Mouse (Mus musculus) hindbrain, embryonic 12.5 days (tissue): ENCODE data around the gene Stard3. TPM values are rescaled to one million over a fixed set of nuclear protein-coding genes. Genes with fewer than 3 reads are reported as not detected.
"Not testable (repeated sequence)": the region's sequence is repeated elsewhere in the genome, so short reads cannot be mapped to it uniquely, and the experiment has no call there.

ENCODE experiments used
- ATAC-seq: fragments of 200-750 bp; cut with Nextera tagmentation; 2 replicates; pipeline ENCODE4 v1.8.0; 2017; ENCODE audit warnings: moderate TSS enrichment; ENCODE audit not compliant: low FRiP score
- H3K27ac ChIP-seq: fragments of 300-500 bp; sonication (generic); 2 replicates; pipeline ENCODE4 v1.5.1; 2016; ENCODE audit warnings: mild to moderate bottlenecking
- H3K27me3 ChIP-seq: fragments of 300-500 bp; sonication (generic); 2 replicates; pipeline ENCODE4 v1.6.1; 2016; ENCODE audit warnings: mild to moderate bottlenecking
- H3K36me3 ChIP-seq: fragments of 300-500 bp; sonication (generic); 2 replicates; pipeline ENCODE4 v1.6.1; 2016; ENCODE audit warnings: mild to moderate bottlenecking
- H3K4me1 ChIP-seq: fragments of 300-500 bp; sonication (generic); 2 replicates; pipeline ENCODE4 v1.6.1; 2016
- H3K4me2 ChIP-seq: fragments of 300-500 bp; sonication (generic); replicated peaks from 2 replicates; pipeline ENCODE4 v1.6.1; 2016; ENCODE audit warnings: mild to moderate bottlenecking
- H3K4me3 ChIP-seq: fragments of 300-500 bp; sonication (generic); 2 replicates; pipeline ENCODE4 v1.5.1; 2016; ENCODE audit warnings: mild to moderate bottlenecking
- H3K9ac ChIP-seq: fragments of 300-500 bp; sonication (generic); 2 replicates; pipeline ENCODE4 v1.6.1; 2016; ENCODE audit warnings: mild to moderate bottlenecking, moderate library complexity
- H3K9me3 ChIP-seq: fragments of 300-500 bp; sonication (generic); replicated peaks from 2 replicates; pipeline ENCODE4 v1.6.1; 2016; ENCODE audit warnings: mild to moderate bottlenecking
- WGBS: fragments of 180-500 bp; shearing (Covaris S2); methylation state at CpG from one replicate; pipeline ENCODE4 v1.1.7; 2016; 5-methylcytosine and 5-hydroxymethylcytosine counted together
- polyA plus RNA-seq: library from polyadenylated mRNA; unstranded; fragments of >200 nt; fragmentation: Nextera tagmentation; extraction: Ambion mirVana; gene quantifications from 2 replicates; pipeline ENCODE4 v1.2.1, GENCODE M21; 2016

The Stard3 gene
- polyA plus RNA-seq, 1 experiment from 2014 or later: 50.0 TPM

DNA sequence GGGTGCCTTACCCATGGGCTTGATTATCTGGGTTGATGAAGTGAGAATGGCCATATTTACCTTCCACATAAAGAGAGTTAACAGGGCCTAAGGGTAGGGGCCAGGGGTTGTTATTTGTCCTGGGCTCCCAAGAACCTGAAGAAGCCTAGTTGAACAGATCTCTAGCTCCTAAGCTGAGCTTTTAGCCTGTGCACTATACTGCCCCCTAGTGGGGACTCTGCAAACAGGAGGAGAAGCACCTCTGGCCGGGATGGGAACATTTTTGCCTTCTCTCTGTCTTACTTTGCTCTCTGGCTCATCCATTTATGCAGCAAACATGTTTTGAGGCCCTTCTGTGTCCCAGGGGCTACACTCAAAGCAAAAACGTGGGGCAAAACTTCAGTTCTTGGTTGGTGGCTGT is 14.2 kb downstream of the Stard3 start:
- Histone ChIP-seq H3K36me3 (peaks cover 28% of the 10 kb centered on the region), H3K27me3 (no peaks in the 10 kb centered on the region), H3K4me3 (no peak overlapping the region), H3K4me1 (peaks cover 27% of the 10 kb centered on the region), H3K4me2 (peak overlapping the region; percentile 39), H3K9me3 (no peaks in the 10 kb centered on the region), H3K9ac (no peak overlapping the region), H3K27ac (peak overlapping the region; percentile 75; the same call in 1 of the 2 replicates)
- no peak for ATAC-seq
- WGBS: 7% methylated on average over 2 of the region's 2 CpGs

- peaks cover 36% of the 10 kb centered on the region for H3K36me3 ChIP-seq
- H3K4me2 ChIP-seq: no peak overlapping the region
- H3K9ac ChIP-seq: no peak overlapping the region
- H3K27ac ChIP-seq: no peak overlapping the region
- WGBS: 90% methylated on average over 6 of the region's 6 CpGs
- no peak for ATAC-seq
- no peaks in the 10 kb centered on the region for H3K9me3 ChIP-seq
- H3K27me3 ChIP-seq: no peaks in the 10 kb centered on the region
- H3K4me1 ChIP-seq: peaks cover 27% of the 10 kb centered on the region
- H3K4me3 ChIP-seq: no peak overlapping the region
Observed at GRCm38 (mm10) chr11:98373244-98373643, 15.1 kb downstream of the Stard3 start.

DNA sequence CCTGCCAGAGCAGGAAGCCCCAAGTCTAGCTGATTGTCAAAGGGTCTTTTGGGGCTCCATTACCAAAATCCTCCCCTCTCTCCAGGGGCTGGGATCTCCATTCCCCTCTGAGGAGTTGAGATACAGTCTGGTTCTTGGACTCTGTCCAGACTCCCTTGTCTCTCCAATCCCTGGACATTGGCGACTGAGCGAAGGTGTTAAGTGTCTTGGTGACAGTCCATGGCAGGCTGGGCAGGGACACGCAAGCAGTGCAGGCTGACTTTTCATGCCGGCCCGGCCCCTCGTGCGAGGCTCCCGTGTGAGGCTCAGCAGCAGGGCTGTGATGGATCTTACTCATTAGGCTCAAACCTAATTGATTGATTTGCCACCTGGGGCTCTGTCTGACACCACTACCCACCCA is 16.1 kb downstream of the Stard3 start:
- Histone ChIP-seq H3K27ac (no peak overlapping the region), H3K4me2 (no peak overlapping the region), H3K36me3 (peaks cover 46% of the 10 kb centered on the region), H3K4me1 (peaks cover 27% of the 10 kb centered on the region), H3K27me3 (no peaks in the 10 kb centered on the region), H3K9me3 (no peaks in the 10 kb centered on the region), H3K4me3 (no peak overlapping the region), H3K9ac (no peak overlapping the region)
- 69% methylated on average over 8 of the region's 8 CpGs for WGBS
- no peak for ATAC-seq

DNA sequence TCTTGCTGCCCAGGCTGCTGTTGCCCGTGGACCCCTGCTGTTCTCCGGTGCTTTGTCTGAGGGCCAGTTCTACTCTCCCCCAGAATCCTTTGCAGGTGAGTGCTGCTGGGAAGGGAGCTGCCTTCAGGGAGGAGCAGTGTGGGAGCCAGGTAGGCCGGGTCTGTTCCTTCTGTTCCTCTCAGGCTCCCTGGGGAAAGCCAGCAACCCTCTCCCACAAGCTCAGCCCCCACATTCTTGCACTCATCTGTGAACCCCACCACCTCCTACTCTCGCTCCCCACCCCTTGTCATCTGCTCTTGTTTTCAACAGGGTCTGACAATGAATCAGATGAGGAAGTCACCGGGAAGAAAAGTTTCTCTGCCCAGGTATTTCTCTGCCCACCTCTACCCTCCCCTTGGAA is 18.6 kb downstream of the Stard3 start:
- Histone ChIP-seq H3K27ac (no peak overlapping the region), H3K9me3 (no peaks in the 10 kb centered on the region), H3K9ac (no peak overlapping the region), H3K36me3 (peaks cover 64% of the 10 kb centered on the region), H3K4me2 (no peak overlapping the region), H3K27me3 (no peaks in the 10 kb centered on the region), H3K4me3 (no peak overlapping the region), H3K4me1 (peaks cover 15% of the 10 kb centered on the region)
- 70% methylated on average over 5 of the region's 5 CpGs for WGBS
- no peak for ATAC-seq

DNA sequence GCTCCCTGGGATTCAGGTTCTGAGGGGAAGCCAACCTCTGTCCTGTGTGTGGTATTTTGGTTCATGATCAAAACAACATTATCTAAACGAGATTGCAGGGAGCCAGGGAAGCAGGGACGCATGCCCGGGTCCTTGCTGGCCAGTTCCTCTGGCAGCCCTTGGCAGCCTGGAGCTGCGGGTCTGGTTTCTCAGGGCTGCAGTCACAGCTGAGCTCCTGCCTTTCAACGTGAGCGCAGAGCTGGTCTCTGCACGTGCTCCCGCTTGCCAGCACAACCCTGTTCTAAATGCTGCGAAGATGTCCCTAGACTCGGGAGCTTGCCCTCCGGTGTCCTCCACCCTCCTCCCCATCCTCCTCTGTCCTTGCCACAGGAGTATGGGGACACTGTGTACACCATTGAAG is 19.6 kb downstream of the Stard3 start:
- Histone ChIP-seq H3K27ac (no peak overlapping the region), H3K4me3 (no peak overlapping the region), H3K4me1 (peaks cover 5% of the 10 kb centered on the region; the same call in 1 of the 2 replicates), H3K9me3 (no peaks in the 10 kb centered on the region), H3K27me3 (no peaks in the 10 kb centered on the region), H3K9ac (no peak overlapping the region), H3K36me3 (peaks cover 64% of the 10 kb centered on the region), H3K4me2 (no peak overlapping the region)
- 90% methylated on average over 11 of the region's 11 CpGs for WGBS
- no peak for ATAC-seq

DNA sequence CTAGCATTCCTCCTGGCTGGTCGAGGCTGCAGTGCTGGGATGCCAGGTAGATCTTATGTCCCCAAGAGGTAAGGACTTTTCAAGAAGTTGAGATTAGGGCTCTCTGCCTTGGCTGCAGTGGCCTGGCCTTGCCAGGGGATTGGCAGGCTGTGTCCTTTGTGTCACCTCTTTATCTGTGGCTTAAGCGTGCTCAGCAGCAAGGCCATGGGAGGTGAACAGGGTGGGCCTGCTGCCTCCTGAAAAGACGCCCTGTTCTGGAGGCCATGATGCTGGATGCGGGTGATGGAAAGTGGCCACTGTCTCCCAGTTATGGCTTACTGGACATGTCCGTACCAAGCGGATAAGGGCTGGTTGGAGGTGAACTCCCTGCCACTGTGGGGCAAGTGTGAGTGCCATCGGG is 21.2 kb downstream of the Stard3 start:
- peaks cover 9% of the 10 kb centered on the region for H3K27me3 ChIP-seq
- WGBS: 92% methylated on average over 7 of the region's 7 CpGs
- no peak overlapping the region for H3K4me2 ChIP-seq
- H3K4me3 ChIP-seq: no peak overlapping the region
- H3K27ac ChIP-seq: no peak overlapping the region
- H3K4me1 ChIP-seq: 0 out of 2 replicates have a peak, but pooled peaks cover 1% of the 10 kb centered on the region
- ATAC-seq: no peak
- 0 out of 2 replicates have a peak overlapping the region, but pooled peaks have one; percentile 13 for H3K9ac ChIP-seq
- peaks cover 64% of the 10 kb centered on the region for H3K36me3 ChIP-seq
- H3K9me3 ChIP-seq: no peaks in the 10 kb centered on the region

DNA sequence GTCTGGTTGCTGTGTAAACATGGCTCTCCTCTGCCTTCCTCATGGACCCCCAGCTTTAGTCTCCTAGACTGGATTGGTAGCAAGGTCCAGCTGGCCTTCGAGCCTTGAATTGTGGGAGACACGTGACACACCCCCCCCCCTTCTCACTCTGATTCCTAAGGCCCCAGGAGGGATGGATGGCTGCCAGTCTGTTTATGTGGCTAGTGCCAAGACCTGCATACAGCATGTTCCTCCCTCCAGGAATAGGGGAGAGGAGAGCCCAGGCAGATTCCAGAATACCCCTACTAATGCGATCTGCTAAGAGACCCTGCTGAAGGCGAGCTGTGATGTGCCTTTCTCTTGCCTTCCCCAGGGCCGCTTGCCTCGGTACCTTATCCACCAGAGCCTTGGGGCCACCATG is 21.9 kb downstream of the Stard3 start:
- Histone ChIP-seq H3K9ac (0 out of 2 replicates have a peak overlapping the region, but pooled peaks have one; percentile 13), H3K27me3 (peaks cover 17% of the 10 kb centered on the region), H3K4me1 (0 out of 2 replicates have a peak, but pooled peaks cover 4% of the 10 kb centered on the region), H3K27ac (no peak overlapping the region), H3K9me3 (no peaks in the 10 kb centered on the region), H3K36me3 (peaks cover 59% of the 10 kb centered on the region), H3K4me3 (no peak overlapping the region), H3K4me2 (no peak overlapping the region)
- 85% methylated on average over 6 of the region's 6 CpGs for WGBS
- no peak for ATAC-seq

DNA sequence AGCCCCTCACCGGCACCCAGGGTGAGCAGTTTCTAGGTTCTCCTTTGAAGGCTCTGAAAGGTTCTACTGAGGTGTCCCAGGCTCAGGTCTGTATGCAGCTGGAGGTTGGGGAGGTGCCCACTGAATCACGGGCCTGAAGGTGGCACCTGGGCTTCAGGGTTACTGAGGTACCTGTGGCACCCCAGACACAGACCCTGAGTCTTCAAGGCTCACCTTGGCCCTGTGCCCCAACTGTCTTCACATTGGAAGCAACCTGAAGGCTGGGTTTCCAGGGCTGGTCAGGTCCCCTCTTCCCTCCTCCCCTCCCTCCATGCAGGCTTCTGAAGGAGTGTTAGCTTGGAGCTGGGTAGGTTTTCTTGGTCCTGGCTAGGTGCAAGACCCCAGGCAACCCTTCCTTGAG is 23.5 kb downstream of the Stard3 start:
- no peak overlapping the region for H3K27ac ChIP-seq
- peaks cover 44% of the 10 kb centered on the region for H3K36me3 ChIP-seq
- no peaks in the 10 kb centered on the region for H3K9me3 ChIP-seq
- H3K9ac ChIP-seq: no peak overlapping the region
- H3K4me1 ChIP-seq: 0 out of 2 replicates have a peak, but pooled peaks cover 6% of the 10 kb centered on the region
- ATAC-seq: no peak
- H3K27me3 ChIP-seq: peaks cover 32% of the 10 kb centered on the region
- H3K4me3 ChIP-seq: no peak overlapping the region
- no peak overlapping the region for H3K4me2 ChIP-seq
- WGBS: 88% methylated on average over 2 of the region's 2 CpGs

- ATAC-seq, H3K4me3 ChIP-seq, H3K4me2 ChIP-seq, H3K4me1 ChIP-seq, H3K9ac ChIP-seq, H3K9me3 ChIP-seq, H3K27ac ChIP-seq: not testable (repeated sequence)
- Histone ChIP-seq H3K27me3 (peaks cover 40% of the 10 kb centered on the region), H3K36me3 (peaks cover 36% of the 10 kb centered on the region)
- WGBS: 59% methylated on average over 2 of the region's 2 CpGs
Observed at GRCm38 (mm10) chr11:98382405-98382804, 24.2 kb downstream of the Stard3 start.

GRCm38 (mm10) chr11:98383261-98384030 is 25.3 kb downstream of the Stard3 start, which contains the start of gene Tcap:
Gene Tcap (plus strand): TSS chr11:98383811.
- Histone ChIP-seq H3K27me3 (peaks cover 50% of the 10 kb centered on the region), H3K4me2 (no peak within 1 kb of the TSS), H3K27ac (0 out of 2 replicates have a peak within 1 kb of the TSS, but pooled peaks have one; percentile 23), H3K4me1 (0 out of 2 replicates have a peak, but pooled peaks cover 11% of the 10 kb centered on the region), H3K36me3 (peaks cover 26% of the 10 kb centered on the region), H3K9ac (no peak within 1 kb of the TSS; the same call in 1 of the 2 replicates), H3K4me3 (no peak within 1 kb of the TSS), H3K9me3 (no peaks in the 10 kb centered on the region)
- no peak for ATAC-seq
- 65% methylated on average over 14 of the region's 14 CpGs for WGBS

DNA sequence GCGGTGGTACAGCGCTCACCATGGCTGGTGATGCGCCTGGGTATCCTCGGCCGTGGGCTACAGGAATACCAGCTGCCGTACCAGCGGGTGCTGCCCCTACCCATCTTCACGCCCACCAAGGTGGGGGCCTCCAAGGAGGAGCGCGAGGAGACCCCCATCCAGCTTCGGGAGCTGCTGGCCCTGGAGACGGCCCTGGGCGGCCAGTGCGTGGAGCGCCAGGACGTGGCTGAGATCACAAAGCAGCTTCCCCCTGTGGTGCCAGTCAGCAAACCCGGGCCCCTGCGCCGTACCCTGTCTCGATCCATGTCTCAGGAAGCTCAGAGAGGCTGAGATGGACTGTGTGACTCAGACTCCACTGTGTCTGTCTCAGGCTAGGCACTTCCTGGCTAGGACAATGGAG is 26.0 kb downstream of the Stard3 start:
- Histone ChIP-seq H3K9ac (no peak overlapping the region), H3K4me3 (no peak overlapping the region), H3K36me3 (peaks cover 18% of the 10 kb centered on the region), H3K27ac (0 out of 2 replicates have a peak overlapping the region, but pooled peaks have one; percentile 23), H3K4me2 (no peak overlapping the region), H3K4me1 (peaks cover 11% of the 10 kb centered on the region; the same call in 1 of the 2 replicates), H3K9me3 (no peaks in the 10 kb centered on the region), H3K27me3 (peaks cover 55% of the 10 kb centered on the region)
- no peak for ATAC-seq
- WGBS: 62% methylated on average over 20 of the region's 20 CpGs

- H3K4me3 ChIP-seq: no peak overlapping the region
- no peak overlapping the region for H3K4me2 ChIP-seq
Observed at GRCm38 (mm10) chr11:98384721-98385637, 26.8 kb downstream of the Stard3 start.

More at GRCm38 (mm10) chr11:98384721-98385637, 26.8 kb downstream of the Stard3 start:
- peaks cover 11% of the 10 kb centered on the region; the same call in 1 of the 2 replicates for H3K4me1 ChIP-seq
- no peak overlapping the region for H3K9ac ChIP-seq
- no peak for ATAC-seq
- peaks cover 56% of the 10 kb centered on the region for H3K27me3 ChIP-seq
- H3K9me3 ChIP-seq: no peaks in the 10 kb centered on the region
- H3K36me3 ChIP-seq: peaks cover 11% of the 10 kb centered on the region
- 73% methylated on average over 8 of the region's 8 CpGs for WGBS
- no peak overlapping the region for H3K27ac ChIP-seq
